ENCODE assay signal across 8 mouse cellular contexts in the genomic region with DNA sequence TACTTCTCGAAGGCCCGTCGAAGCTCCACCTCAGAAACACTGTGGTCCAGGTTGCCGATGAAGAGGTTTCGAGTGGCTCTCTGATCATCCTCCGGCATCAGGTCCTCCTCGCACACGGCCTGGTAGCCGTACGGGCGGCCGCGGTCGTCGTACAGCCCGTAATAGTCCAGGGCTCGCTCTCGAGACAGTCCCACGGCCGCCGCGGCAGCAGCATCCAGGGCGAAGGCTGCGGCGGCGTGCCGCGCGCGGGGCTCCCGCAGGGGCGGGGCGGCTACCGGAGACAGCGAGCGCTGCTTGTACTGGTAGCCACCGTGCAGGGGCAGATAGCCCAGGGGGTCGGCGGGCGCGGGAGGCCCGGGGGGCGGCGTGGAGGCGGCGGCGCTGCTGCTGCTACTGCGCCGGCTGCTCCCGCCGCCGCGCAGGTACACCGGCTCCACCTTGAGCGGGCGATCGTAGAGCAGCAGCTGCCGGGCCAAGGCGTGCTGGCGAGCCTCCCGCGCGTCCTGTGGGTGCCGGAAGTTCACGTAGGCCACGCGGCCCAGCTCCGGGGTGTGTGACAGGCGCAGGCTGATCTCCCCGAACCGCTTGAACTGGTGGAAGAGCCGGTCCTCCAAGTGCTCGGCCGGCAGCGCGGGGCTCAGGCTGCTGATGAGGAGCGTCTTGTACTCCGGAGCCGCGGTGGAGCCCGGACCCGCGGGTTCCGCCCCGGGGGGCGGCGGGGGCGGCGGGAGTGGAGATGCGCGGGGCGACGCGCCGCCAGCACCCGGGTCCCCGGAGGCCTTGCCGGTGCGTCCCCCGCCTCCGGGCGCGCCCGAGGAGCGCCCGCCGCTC. TPM values are rescaled to one million over a fixed set of nuclear protein-coding genes. Genes with fewer than 3 reads are reported as not detected.
DNase-seq lines count a peak whose midpoint lies in the region; ATAC-seq lines count a peak whose summit lies in the region.

No protein-coding gene starts in this region.

- H3K27ac ChIP-seq in forebrain, embryonic 14.5 days (ENCODE audit: low read depth, low read length): peak overlapping the region; percentile 95
- H3K27ac ChIP-seq in hindbrain, embryonic 15.5 days (replicated peaks): peak overlapping the region; percentile 91
- H3K27ac ChIP-seq in midbrain, embryonic 16.5 days (ENCODE audit: low read length): peak overlapping the region; percentile 93
- peak overlapping the region; percentile 66 for H3K27ac ChIP-seq in stomach, embryonic 16.5 days (ENCODE audit: low read length)

- peaks cover 36% of the 10 kb centered on the region for H3K4me1 ChIP-seq in forebrain, embryonic 14.5 days (ENCODE audit: control insufficient read depth, insufficient read depth, low read length)
- peaks cover 81% of the 10 kb centered on the region for H3K4me1 ChIP-seq in hindbrain, embryonic 15.5 days (replicated peaks)
- H3K4me1 ChIP-seq in midbrain, embryonic 16.5 days (ENCODE audit: control insufficient read depth, insufficient read depth, low read length): peaks cover 70% of the 10 kb centered on the region
- H3K4me1 ChIP-seq in stomach, embryonic 16.5 days (ENCODE audit: control insufficient read depth, insufficient read depth, low read length): peaks cover 61% of the 10 kb centered on the region

- H3K4me3 ChIP-seq in forebrain, embryonic 14.5 days (ENCODE audit: low read depth, low read length): peak overlapping the region; percentile 98
- H3K4me3 ChIP-seq in hindbrain, embryonic 15.5 days: peak overlapping the region; percentile 92
- H3K4me3 ChIP-seq in midbrain, embryonic 16.5 days (ENCODE audit: low read depth, low read length): peak overlapping the region; percentile 92
- H3K4me3 ChIP-seq in stomach, embryonic 16.5 days (replicated peaks; ENCODE audit: low read length): peak overlapping the region; percentile 74

- under 1% methylated on average over 90 of the region's 107 CpGs for WGBS in forebrain, embryonic 14.5 days
- WGBS in hindbrain, embryonic 15.5 days: under 1% methylated on average over 86 of the region's 107 CpGs
- WGBS in midbrain, embryonic 16.5 days: under 1% methylated on average over 82 of the region's 107 CpGs
- under 1% methylated on average over 102 of the region's 107 CpGs for WGBS in stomach, embryonic 16.5 days

- H3K9me3 ChIP-seq in forebrain, embryonic 14.5 days (replicated peaks; ENCODE audit: control insufficient read depth, low read length): no peaks in the 10 kb centered on the region
- H3K9me3 ChIP-seq in hindbrain, embryonic 15.5 days: no peaks in the 10 kb centered on the region
- H3K9me3 ChIP-seq in midbrain, embryonic 16.5 days (replicated peaks; ENCODE audit: control insufficient read depth, low read length, poor library complexity, severe bottlenecking): no peaks in the 10 kb centered on the region
- no peaks in the 10 kb centered on the region for H3K9me3 ChIP-seq in stomach, embryonic 16.5 days (replicated peaks; ENCODE audit: control insufficient read depth, low read length)

- peak overlapping the region; percentile 99 for H3K9ac ChIP-seq in forebrain, embryonic 14.5 days (ENCODE audit: low read length)
- H3K9ac ChIP-seq in hindbrain, embryonic 15.5 days: peak overlapping the region; percentile 94
- peak overlapping the region; percentile 96 for H3K9ac ChIP-seq in midbrain, embryonic 16.5 days (ENCODE audit: low read depth, low read length)
- peak overlapping the region; percentile 98 for H3K9ac ChIP-seq in stomach, embryonic 16.5 days (ENCODE audit: low read length)

- no peaks in the 10 kb centered on the region for H3K27me3 ChIP-seq in forebrain, embryonic 14.5 days (replicated peaks; ENCODE audit: control insufficient read depth, insufficient read depth, low read length)
- no peaks in the 10 kb centered on the region for H3K27me3 ChIP-seq in hindbrain, embryonic 15.5 days
- no peaks in the 10 kb centered on the region for H3K27me3 ChIP-seq in midbrain, embryonic 16.5 days (ENCODE audit: control insufficient read depth, insufficient read depth, low read depth, low read length)
- H3K27me3 ChIP-seq in stomach, embryonic 16.5 days (ENCODE audit: control insufficient read depth, insufficient read depth, low read length): no peaks in the 10 kb centered on the region

- peaks cover 73% of the 10 kb centered on the region for H3K36me3 ChIP-seq in forebrain, embryonic 14.5 days (ENCODE audit: control insufficient read depth, insufficient read depth, low read length)
- peaks cover 43% of the 10 kb centered on the region for H3K36me3 ChIP-seq in hindbrain, embryonic 15.5 days
- peaks cover 33% of the 10 kb centered on the region for H3K36me3 ChIP-seq in midbrain, embryonic 16.5 days (ENCODE audit: control insufficient read depth, insufficient read depth, low read length)
- H3K36me3 ChIP-seq in stomach, embryonic 16.5 days (ENCODE audit: control insufficient read depth, insufficient read depth, low read length): peaks cover 11% of the 10 kb centered on the region; the same call in 1 of the 2 replicates

- peak; percentile 34 for DNase-seq in kidney, adult 11 months
- no peak for DNase-seq in kidney, adult 9 months
- DNase-seq in cerebellum, adult 11-12 months: peak; percentile 76
- peak; percentile 49 for DNase-seq in forebrain, embryonic 14.5 days (ENCODE audit: low spot score)
- peak; percentile 63 for DNase-seq in liver

- H3K4me2 ChIP-seq in forebrain, embryonic 14.5 days (ENCODE audit: low read length): peak overlapping the region; percentile 99
- H3K4me2 ChIP-seq in hindbrain, embryonic 15.5 days: peak overlapping the region; percentile 98
- H3K4me2 ChIP-seq in midbrain, embryonic 16.5 days (ENCODE audit: low read length): peak overlapping the region; percentile 99
- peak overlapping the region; percentile 98 for H3K4me2 ChIP-seq in stomach, embryonic 16.5 days (ENCODE audit: low read depth, low read length)

- peak; percentile 5 for ATAC-seq in forebrain, embryonic 14.5 days
- 0 out of 2 replicates have a peak, but pooled peaks have one; percentile 4 for ATAC-seq in hindbrain, embryonic 15.5 days (ENCODE audit: low FRiP score, low read depth)
- ATAC-seq in midbrain, embryonic 16.5 days: peak; percentile 2; the same call in 1 of the 2 replicates
- ATAC-seq in stomach, embryonic 16.5 days (ENCODE audit: insufficient read depth, low FRiP score): peak; percentile 14; the same call in 1 of the 2 replicates

RNA-seq across cellular contexts. Expression of gene Rbm15b, which starts 1.1 kb away (rescaled TPM):
- polyA plus RNA-seq in forebrain, embryonic 14.5 days (2014; fragmentation: Nextera tagmentation; extraction: Ambion mirVana): 22.9 and 24.8 TPM in 2 replicates
- polyA plus RNA-seq in hindbrain, embryonic 15.5 days (2015; fragmentation: Nextera tagmentation; extraction: Ambion mirVana): 18.5 and 18.8 TPM in 2 replicates
- polyA plus RNA-seq in midbrain, embryonic 16.5 days (2015; fragmentation: Nextera tagmentation; extraction: Ambion mirVana): 11.6 and 12.6 TPM in 2 replicates
- polyA plus RNA-seq in stomach, embryonic 16.5 days (2015; fragmentation: Nextera tagmentation; extraction: Ambion mirVana): 5.1 and 5.2 TPM in 2 replicates

RNA-seq across cellular contexts. Expression of gene Manf, which starts 5.7 kb away (rescaled TPM):
- polyA plus RNA-seq in forebrain, embryonic 14.5 days (2014; fragmentation: Nextera tagmentation; extraction: Ambion mirVana): 214 and 219 TPM in 2 replicates
- 180 and 185 TPM in 2 replicates for polyA plus RNA-seq in hindbrain, embryonic 15.5 days (2015; fragmentation: Nextera tagmentation; extraction: Ambion mirVana)
- polyA plus RNA-seq in midbrain, embryonic 16.5 days (2015; fragmentation: Nextera tagmentation; extraction: Ambion mirVana): 180 and 183 TPM in 2 replicates
- 339 and 351 TPM in 2 replicates for polyA plus RNA-seq in stomach, embryonic 16.5 days (2015; fragmentation: Nextera tagmentation; extraction: Ambion mirVana)
